Mouse (Mus musculus) adrenal gland, postnatal 36 days (tissue): ENCODE measurements around the gene Rexo1. TPM values are rescaled to one million over a fixed set of nuclear protein-coding genes. Genes with fewer than 3 reads are reported as not detected.
"Not testable (repeated sequence)": the region's sequence is repeated elsewhere in the genome, so short reads cannot be mapped to it uniquely, and the experiment has no call there.

ENCODE experiments used
- DNase-seq, 2 experiments: peaks; one replicate each; pipeline ENCODE4 v3.0.0; 2021; ENCODE audit warnings: mixed read lengths in 1 of 2
- long read RNA-seq, 2 experiments: library from polyadenylated mRNA; stranded (forward); transcript quantifications; one replicate each; pipeline ENCODE4 v2.0.0; 2021; ENCODE audit warnings: borderline sequencing depth in 2 of 2
- total RNA-seq, 2 experiments: library from RNA; stranded (reverse); gene quantifications; 2 replicates each; pipeline ENCODE4 v1.2.3; 2021

The Rexo1 gene
- total RNA-seq, result 10 to 100 TPM; 28.3 to 42.9 TPM
- long read RNA-seq, experiment 1, partial matches to known transcripts, result 18 of 34 reads
- long read RNA-seq, experiment 1, other reads (novel, unspliced or antisense), result 14 of 34 reads
- long read RNA-seq, experiment 2, full-length matches to known transcripts, result 6 of 13 reads
- long read RNA-seq, experiment 2, partial matches to known transcripts, result 1 of 13 reads
- long read RNA-seq, experiment 2, other reads (novel, unspliced or antisense), result 6 of 13 reads

DNA sequence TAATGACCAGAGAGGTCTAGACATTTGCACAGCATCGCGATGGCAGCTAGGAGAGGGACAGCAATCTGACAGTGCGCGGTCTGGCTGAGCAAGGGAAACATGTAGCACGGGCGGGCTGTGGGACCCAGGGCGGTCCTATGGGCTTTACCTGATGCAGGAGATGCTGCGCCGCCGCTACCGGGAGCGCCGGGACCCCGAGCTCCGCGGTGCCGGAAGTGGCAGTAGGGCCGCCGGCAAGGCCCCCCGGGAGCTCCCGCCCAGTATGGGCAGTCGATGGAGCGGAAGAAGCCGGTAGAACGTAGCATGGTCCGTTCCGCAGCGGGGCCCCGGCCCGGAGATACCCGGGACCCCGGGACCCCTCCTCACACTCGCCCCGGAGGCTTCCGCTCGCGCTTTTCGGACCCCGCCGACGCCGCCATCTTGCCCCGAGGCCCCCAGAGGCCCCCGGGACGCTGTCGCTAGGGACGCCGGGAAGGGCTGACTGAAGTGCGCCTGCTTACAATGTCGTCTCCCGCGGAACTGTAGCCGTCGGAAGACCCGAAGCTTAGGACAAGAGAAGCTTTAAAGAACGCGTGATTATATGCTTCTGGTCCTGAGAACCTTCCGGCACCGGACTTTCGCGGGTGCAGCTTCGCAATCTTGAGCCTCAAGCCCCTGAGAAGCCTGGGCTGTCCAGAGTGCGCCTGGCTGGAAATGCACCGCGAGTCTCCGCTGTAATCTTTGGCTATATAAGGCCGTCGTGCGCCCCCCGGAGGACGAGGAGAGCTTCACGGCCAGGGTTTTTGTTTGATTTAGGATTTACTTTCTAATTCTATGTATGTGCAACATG lies at the start of gene Rexo1:
Gene Rexo1 (minus strand): TSS at position 445 of the 829 bp plus-strand sequence.
- DNase-seq, result peak; percentile 94 to 95

DNA sequence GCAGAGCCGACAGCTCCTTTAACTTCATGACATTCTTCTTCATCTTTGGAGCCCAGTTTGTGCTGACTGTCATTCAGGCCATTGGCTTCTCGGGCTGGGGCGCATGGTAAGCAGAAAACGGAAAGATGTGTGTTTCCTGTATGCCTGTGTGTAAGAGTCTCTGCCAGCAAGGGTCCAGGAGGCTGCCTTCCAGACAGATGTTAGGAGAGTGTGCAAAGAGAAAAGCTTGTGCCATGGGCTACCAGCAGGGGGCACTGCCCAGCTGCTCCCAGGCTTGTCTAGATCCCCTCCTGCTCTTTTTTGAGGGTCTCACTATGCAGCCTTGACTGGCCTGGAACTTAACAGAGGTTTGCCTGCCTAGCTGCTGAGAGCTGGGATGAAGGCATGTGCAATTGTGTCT lies 49.7 kb upstream of the Rexo1 start:
- peak; percentile 60 to 73 for DNase-seq

DNA sequence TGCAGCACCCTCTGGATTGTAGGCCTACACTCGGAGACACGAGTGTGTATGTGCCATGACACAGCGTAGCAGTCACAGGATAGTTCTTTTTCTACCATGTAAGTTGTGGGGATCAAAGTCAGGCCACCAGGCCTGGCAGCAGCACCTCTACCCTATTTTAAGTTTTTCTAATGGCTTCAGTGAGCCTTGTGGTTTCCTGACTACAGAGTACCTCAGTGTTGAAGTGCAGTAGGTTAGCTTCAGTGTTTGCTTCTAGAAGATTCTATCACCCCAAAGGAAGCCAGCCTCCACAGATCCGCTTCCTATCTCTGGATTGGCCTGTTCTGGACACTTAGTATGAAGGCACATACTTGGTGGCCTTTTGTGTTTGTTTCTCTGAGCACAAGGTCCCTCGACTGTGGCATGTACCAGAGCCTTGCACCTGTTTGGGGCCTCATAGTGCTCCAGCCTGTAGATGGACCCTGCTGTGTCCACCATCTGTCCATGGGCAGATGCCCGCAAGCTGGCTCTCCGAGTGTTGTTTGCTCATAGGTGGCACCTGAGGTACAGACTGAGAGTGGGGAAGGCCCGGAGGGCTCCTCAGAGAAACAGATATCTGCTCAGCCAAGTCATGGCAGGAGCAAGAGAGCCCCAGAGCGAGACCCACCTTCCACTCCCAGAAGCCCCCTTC lies 48.9 kb upstream of the Rexo1 start:
- no peak for DNase-seq

DNA sequence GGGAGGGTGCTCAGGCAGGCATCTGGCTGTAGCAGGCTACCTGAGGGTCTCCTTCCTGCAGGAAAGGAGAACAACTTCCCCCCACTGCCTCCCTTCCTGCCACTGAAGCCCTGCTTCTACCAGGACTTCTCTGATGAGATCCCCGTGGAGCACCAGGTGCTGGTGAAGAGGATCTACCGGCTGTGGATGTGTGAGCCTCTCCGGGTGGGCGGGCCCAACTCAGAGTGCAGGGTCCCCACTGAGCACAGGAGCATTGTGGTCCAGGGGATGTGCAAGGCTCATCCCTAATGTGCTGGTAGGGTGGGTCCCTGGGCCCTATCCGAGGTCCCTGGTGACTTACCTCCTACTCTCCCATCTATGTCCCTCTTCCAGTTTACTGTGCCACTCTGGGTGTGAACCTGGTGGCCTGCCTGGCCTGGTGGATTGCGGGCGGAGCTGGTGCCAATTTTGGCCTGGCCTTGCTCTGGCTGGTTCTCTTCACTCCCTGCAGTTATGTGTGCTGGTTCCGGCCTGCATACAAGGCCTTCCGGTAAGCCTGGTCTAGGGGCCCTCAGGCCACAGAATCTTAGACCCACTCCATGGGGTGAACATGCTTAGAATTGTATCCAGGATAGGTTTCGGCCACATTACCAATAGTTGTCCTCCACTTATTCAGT lies 48.0 kb upstream of the Rexo1 start:
- no peak for DNase-seq

DNA sequence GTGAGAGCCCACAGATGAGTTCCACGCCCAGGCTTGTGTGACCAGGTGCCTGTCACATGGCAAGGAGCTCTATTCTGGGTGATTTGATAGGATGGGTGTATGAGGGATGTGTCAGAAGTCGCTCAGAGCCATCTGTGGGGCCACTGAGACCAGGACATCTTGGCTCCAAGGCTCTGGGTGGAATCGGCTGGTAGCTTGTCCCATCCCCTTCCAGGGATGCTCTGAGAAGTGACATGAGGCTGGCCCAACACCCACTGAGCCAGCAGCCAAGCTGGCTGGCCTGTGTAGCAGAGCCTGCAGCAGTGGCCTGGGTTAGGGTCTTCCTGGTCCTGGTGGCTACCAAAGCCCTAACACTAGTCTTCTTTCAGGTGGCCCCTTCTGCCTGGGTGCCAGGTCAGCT lies 47.1 kb upstream of the Rexo1 start:
- DNase-seq, result no peak

DNA sequence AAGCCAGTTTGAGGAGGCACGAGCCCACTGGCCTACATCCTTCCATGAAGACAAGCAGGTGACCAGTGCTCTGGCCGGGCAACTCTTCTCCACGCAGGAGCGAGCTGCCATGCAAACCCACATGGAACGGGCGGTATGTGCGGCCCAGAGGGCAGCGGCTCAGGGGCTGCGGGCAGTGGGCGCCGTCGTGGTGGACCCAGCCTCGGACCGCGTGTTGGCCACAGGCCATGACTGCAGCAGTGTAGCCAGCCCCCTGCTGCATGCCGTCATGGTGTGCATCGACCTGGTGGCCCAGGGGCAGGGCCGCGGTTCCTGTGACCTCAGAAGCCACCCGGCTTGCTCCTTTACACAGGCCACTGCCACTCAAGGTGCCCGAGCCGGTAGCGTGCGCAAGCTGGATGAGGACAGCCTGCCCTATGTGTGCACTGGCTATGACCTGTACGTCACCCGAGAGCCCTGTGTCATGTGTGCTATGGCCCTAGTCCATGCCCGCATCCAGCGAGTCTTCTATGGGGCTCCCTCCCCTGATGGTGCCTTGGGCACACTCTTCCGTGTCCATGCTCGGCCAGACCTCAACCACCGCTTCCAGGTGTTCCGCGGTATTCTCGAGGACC lies 45.5 kb upstream of the Rexo1 start:
- DNase-seq, result no peak

DNA sequence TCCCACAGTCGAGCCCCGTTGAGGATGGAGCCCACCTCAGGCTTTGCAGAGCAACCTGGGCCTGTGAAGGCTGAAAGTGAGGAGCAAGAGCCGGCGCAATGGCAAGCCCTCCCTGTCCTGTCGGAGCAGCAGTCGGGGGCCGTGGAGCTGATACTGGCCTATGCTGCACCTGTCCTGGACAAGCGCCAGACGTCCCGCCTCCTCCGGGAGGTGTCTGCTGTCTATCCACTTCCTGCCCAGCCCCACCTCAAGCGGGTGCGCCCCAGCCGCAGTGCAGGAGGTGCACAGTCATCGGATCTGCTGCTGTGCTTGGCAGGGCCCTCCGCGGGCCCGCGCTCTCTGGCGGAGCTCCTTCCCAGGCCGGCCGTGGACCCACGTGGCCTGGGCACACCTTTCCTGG lies 44.9 kb upstream of the Rexo1 start:
- no peak for DNase-seq

DNA sequence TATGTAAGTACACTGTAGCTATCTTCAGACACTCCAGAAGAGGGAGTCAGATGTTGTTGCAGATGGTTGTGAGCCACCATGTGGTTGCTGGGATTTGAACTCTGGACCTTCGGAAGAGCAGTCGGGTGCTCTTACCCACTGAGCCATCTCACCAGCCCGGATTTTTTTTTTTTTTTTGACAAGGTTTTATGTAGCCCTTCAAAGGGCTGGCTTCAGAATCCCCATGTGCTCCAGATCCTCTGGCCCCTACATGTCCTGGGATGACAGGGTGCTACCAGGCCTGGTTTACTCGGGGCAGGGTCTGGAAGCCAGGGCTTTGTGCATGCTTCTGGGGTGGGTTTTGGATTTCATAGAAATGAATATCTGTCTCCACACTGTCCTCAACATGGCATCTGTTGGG lies 44.4 kb upstream of the Rexo1 start, which contains the start of gene Gm49322:
Gene Gm49322 (plus strand): TSS at position 301 of the 400 bp plus-strand sequence.
- DNase-seq, result not testable (repeated sequence)

DNA sequence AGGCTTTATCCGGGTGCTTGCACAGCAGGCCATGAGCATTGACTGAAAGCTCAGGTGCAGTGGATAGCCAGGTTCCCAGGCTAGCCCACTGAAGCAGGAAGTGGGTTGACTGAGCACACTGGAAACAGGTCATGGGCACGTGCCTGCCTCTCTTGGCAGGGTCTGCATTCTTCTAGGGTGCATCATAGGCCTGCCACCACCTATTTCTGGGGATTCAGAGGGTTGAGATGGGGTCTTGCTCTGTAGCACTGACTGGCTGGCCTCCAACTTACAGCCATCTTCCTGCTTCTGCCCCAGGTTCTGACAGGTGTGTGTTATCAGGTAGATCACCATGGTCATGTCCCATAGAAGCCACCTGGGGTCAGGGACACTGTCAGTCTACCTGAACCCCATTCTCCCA lies 43.6 kb upstream of the Rexo1 start:
- no peak for DNase-seq

DNA sequence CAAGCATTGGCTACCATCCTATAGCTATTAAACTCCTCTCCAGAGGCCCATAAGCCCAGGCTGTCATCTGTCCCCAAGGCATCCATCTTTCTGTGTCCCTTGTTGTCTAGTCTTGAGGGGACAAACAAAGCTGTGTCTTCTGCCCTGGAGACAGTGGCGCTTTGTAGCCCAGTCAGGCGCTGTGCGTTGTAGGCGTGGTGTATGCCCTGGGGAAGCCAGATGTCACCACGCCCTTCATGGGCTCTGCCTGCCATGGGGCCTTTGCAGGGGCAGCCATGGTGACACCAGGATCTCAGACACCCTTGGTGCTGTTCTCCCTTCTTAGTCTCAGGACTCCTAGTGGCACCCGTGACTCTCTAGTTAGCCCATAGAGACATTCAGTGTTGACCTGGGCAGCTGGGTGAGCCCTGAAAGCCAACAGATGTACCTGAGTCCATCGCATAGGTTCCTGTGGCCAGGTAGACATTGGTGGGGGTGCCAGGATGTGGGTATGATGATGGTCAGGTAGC lies 42.7 kb upstream of the Rexo1 start:
- no peak for DNase-seq

DNA sequence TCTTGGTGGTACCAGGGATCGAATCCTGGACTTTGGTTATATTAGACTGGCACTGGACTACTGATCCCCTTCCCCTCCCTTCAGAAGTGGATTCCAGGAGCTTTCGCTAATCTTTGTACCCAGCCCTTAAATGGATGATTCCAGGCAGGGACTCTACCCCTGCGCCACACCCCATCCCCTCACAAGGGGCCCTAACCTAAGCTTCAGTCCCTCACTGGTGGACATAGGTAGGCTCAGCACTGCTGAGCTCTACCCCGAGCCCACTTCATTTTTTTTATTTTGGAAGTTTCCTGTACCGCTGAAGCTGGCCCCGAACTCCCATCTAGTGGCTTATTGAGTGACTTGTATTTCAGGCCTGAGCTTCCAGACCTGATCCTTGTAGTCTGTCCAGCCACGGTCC lies 42.0 kb upstream of the Rexo1 start:
- no peak for DNase-seq

DNA sequence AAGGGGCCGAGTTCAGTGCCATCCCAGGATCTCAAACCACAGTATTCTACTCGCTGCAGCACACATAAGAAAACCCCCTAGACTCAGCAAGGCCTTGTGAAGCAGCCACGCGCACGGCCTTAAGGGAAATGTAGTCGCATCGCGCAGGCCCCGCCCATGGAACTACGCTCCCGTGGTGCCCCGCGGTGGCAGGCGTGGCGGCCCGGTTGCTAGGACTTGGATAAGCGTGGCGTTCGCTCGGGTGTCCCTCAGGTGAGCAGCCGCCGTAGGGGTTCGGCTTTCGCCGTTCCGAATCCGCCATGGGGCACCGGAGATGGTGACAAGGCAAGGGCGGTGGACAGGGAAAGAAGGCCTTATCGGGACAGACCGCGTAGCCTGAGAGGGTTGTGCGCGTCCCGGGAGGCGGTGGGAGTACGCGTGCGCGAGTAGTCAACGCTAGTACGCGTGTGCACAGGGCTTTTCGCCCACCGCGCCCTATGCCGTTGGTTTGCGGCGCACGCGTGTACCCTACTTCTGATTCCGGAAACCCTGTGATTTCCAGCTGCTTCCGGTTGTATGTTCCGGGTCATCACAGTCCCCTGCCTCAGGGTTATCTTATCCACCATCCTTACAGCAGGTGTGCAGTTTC lies 41.5 kb upstream of the Rexo1 start, which contains the start of the genes Scamp4 and Adat3:
Gene Scamp4 (plus strand): TSS at position 175 of the 628 bp plus-strand sequence.
Gene Adat3 (plus strand): TSS at position 183 of the 628 bp plus-strand sequence.
- DNase-seq, result peak; percentile 96 to 97

DNA sequence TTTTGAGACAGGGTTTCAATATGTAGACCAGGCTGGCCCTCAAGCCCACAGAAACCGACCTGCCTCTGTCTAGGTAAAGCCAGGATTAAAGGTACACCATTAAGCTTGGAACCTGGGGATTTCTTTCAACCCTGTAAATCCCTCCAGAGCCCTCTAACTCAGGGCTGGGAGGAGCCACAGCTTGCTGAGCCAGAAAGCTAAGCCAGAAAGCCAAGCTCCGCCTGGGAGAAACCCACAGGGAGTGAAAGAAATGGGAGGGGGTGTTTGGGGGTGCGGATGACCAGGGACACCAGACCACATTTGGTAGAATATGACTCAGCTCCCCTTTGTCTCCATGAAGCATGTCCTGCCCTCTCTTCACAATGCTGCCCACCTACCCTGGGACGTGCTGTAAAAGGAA lies 35.0 kb upstream of the Rexo1 start:
- DNase-seq, result peak; percentile 42 to 54

DNA sequence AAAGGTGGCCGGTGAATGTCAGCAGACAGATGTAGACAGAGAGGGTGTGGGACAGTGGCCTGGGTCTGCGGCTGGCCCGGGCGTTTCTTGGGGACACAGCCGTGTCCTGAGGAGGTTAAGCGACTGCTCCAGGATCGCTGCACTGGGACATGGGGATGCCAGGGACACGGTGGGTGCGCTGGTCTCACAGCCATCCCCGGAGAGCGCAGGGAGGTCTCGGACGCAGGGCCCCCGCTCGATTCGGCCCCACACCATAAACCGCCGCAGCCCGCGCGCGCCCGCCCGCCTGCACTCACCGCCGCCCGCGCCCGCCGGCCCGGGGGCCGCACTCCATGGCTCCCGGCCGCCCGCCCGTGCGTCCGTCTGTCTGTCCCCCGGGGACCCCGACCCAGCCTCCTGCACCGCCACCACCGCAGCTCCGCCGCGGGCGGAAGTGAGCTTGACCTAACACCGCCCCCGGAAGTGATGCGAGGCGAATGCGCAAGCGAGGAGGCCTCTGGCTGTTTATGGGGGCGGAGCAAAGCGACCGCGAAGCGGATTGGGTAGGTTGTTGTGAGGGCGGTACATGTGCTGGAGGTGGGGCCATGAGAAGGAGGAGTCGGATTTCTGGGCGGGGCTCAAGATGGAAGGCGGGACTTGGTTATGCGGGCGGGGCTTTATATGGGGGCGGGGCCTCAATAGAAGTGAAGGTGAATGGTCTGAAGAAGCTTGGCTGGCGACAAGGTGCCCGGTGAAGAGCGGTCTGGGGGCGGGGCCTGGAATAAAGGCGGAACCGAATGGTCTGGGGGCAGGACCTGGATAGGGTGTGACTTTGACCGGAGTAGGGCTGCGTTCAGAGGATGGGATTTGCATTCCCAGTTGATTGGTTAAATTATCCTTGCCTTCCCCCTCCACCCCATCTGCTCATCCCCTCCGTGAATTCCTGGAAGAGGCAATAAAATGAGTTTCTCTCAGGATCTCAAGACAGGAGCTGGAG lies 28.8 kb upstream of the Rexo1 start, which contains the start of gene Abhd17a:
Gene Abhd17a (minus strand): TSS at position 463 of the 976 bp plus-strand sequence.
- DNase-seq, result peak; percentile 98

DNA sequence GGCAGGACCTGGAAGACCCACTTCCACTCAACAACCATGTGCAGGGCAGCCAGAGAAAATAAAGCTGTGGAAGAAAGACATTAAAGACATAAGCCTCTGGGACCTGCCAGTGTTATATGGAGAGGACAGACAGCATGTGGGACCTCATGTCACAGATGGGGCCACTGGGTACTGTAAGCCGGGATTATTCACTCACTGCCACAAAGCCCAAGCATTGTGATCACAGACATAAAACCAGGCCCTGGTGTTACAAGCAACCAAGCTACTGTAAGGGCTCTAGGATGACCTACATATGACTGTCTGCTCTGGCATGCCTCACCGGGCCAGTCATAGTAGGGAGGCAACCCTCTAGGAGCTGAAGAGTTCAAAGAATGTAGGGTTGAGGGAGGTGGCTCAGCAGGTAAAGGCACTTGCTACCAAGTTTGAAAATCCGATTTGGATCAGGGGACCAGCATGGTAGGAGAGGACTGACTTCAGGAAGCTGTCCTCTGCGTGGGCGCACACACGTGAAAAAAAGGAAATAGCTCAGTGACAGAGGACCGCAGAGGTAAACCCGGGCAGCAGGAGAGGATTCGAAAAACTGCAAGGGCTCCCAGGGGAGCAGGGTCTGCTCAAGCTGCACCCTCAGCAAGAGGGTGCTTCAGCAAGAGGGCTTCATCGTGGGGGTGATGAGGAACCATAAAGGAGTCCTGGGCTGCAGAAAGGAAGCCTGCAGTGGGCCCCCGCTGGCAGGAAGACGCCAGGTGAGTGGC lies 27.9 kb upstream of the Rexo1 start:
- peak in 1 of 2 experiments; percentile 53 for DNase-seq

DNA sequence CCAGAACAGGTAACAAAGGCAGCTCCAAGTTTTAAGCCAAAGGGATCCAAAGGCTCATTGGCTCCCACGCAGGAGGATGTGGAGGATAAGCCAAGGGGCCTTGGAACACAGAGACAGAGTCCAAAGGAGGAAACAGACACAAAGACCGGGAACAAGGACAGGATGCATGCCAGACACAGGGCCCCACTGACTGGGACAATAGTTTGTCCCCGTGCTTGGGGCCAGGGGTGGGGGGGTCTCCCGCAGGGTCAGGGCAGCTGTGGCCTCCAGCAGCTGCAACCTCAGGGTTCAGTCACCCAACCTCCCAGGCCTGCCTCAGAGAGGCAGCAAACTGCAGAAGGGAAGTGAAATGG lies 25.9 kb upstream of the Rexo1 start:
- DNase-seq, result peak; percentile 27 to 43

DNA sequence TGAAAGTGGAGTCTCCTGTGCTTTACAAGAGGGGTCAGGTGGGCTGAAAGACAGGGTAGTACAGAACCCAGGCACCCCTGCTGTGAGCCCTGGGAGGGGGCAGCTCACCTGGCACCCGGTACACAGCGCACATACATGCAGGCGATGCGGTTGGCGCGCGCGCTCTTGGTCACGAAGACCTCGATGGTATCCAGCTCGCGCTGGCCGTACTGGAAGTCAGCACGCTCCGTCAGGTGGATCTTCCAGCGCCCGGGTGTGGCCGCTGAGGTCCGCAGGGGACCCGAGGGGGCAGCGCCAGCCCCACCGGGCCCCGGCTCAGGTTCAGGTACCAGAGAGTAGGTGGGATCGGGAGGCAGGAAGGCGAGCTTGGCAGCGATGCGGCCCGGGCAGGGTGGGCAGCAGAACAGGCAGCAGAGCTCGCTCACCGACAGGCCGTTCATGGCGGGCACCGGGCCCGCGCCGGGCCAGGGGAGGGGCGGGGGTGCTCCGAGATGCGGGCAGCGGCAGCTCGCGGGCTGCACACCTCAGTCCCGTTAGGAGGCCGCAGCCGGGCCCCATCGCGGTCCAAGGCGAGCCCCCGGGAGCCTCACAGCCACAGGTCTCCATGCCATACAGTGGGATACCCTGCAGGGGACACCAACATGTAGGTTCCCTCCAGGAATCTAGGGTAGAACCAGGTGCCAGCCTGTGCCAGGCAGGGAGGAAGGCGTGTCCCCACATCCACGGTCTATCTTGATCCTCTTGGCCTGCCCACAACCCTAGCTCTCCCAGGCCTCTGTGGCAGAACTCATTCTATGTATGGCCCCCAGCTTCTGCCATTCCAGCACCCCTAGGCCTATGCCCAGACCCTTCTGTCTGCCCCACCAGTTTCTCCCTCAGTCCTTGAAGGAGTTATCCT lies 25.3 kb upstream of the Rexo1 start:
- no peak for DNase-seq

DNA sequence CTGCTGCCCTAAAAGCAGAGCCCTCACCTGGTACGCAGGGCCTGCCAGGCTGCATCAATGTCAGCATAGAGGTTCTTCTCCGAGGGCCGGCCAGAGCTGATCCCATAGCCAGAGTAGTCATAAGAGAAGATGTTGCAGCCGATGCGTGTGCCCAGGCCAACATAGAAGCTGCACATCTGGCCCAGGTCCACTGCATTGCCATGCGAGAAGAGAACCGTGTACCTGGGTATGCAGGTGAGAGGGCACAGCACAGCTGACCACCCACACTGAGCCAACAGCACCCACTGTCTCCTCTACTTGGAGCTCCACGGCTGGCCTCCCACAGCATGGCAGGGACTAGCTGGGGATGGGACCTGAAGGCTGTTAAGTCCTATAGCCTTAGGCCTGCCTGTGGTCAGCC lies 24.2 kb upstream of the Rexo1 start:
- no peak for DNase-seq
